Mouse (Mus musculus): ENCODE measurements around the gene Ovol1.
A peak's percentile ranks its signal among the peaks of the same experiment; 100 is the strongest.

The Ovol1 gene

DNA sequence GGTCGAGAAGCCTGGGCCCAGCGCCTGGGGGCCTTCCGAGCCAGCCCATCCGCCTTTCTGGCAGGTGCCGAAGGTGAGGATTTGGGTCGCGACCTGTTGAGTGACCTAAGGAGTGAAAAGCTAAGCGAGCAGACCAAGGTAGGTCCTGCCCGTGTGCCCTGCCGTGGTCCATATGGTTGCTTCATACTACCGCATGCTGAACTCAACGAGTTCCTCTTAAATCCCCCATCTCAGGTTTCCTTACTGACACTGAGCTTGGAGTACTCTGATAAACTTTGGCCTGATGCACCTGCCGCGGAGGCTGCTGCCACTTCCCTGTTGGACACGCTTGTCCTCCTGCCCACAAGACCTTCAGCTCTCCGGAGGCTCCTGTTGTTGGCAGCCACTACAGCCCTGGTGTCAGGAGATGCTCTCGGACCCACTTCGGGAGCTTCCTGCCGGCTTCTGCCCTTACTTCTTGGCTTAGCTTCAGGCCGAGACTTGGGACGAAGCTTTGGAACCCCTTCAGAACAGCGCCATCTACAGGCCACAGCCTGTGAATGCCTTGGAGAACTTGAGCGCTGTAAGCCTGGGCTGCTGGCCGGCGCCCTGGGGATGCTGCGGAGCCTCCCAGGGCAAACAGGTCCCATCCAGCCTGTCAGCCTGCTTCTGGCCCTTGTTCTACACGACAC lies 8.2 kb upstream of the Ovol1 start:
- peak; percentile 81 for DNase-seq (ENCODE audit: low spot score)

- peak; percentile 89 for DNase-seq (ENCODE audit: low spot score)
Measured at GRCm38 (mm10) chr19:5567534-5568469, 7.4 kb upstream of the Ovol1 start, which contains the start of gene Ap5b1. Gene Ap5b1 (plus strand): TSS chr19:5568025.

DNA sequence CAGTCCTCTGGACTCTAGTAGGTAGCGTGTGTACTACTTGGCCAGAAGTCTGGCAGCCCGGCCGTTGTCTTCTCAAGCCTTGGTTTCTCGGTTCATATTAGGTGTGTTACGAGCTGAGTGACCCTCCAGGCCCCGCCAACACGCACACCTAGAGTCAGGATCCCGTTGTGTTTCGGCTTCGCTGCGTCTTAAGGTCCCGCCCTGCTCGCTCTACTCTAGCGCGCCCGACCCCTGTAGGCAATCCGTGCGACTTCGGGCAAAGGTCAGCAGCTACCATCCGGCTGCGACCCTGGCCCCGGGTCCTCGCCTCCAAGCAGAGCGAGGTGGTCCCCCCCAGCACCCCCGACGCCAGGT lies 6.7 kb upstream of the Ovol1 start:
- no peak for DNase-seq (ENCODE audit: low spot score)

DNA sequence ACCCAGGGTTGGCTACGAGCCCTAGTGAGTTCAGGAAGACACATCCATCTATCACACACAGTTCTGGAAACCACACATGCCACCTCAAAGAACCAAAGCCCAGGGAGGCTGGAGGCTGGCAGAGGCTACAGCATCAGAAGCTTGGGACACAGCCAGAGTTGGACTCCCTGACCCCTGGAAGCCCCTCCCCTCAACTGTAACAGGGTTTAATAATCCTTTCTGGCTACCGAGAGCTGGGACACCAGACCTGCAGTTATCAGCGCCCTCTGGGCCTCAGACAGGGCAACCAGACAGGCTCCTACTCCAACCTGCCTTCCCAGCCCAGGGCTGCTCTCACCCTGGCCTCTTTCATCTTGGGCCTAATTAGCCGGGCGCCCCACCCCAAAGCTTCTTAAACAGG lies 5.9 kb upstream of the Ovol1 start:
- DNase-seq (ENCODE audit: low spot score), result no peak

DNA sequence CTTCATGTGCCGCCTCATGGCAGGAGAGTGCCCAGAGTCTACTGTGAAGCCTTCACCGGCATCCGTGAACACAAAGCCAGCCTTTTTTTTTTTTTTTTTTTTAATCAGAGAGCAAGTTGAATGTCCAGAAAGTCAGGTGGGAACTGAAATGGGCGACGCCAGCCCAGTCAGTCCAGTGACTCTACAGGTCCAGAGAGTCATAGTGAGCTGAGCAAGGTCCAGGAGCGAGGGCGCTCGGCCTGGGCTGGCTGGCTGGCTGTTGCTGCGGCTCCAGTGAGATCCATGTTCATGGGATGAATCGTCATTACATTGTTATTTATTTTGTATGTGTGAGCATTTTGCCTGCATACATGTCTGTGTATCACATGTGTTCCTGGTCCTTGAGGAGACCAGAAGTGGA lies 2.3 kb upstream of the Ovol1 start:
- DNase-seq (ENCODE audit: low spot score), result no peak

GRCm38 (mm10) chr19:5561886-5562285 lies 1.4 kb upstream of the Ovol1 start:
- no peak for DNase-seq (ENCODE audit: low spot score)

DNA sequence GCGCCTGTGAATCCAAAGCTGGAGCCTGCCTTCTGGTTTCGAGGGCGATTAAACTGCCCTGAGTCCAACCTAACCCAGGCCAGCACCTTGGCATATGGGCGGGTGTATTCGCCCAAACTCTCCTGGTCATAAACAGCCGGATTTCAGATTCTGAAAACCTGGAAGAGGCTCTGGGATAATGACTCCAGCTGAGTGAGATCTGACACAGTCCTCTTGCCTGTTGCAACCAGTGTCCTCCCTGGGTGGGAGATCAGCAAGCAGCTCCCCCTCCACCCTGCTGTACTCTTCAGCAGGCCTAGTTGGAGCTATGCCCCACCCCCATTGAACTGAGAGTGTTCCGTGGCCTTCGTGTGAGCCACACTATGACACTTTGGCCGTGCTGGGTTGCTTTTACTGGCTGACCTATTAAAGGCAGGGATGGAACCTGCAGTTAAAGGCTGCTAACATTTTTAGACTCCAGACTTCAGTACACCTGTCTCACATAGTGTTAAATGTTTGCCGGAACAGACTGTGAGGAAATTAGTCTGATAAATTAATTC lies 875 bp upstream of the Ovol1 start:
- DNase-seq (ENCODE audit: low spot score), result no peak

GRCm38 (mm10) chr19:5559631-5560456 lies 602 bp downstream of the Ovol1 start:
- DNase-seq (ENCODE audit: low spot score), result no peak

DNA sequence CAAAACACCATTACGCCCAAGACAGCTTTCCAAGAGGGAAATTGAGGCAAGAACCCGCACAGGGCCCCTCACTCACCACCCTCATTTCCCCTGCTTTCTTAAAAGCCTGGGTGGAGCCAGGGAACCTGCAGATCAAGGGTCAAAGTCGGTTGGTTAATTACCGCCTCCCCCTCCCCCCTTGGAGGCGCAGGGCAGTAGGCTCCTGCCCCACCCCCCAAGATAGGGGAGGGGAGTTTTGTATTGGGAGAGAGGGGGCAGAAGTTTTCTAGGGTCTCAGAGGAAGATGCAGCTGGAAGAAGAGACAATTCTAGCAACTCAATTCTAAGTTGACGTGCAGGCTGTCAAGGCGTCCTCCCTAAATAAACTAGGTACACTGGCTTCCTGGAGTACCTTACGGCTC lies 1.2 kb downstream of the Ovol1 start:
- DNase-seq (ENCODE audit: low spot score), result no peak

- no peak for DNase-seq (ENCODE audit: low spot score)
Measured at GRCm38 (mm10) chr19:5558770-5559169, 1.7 kb downstream of the Ovol1 start.

DNA sequence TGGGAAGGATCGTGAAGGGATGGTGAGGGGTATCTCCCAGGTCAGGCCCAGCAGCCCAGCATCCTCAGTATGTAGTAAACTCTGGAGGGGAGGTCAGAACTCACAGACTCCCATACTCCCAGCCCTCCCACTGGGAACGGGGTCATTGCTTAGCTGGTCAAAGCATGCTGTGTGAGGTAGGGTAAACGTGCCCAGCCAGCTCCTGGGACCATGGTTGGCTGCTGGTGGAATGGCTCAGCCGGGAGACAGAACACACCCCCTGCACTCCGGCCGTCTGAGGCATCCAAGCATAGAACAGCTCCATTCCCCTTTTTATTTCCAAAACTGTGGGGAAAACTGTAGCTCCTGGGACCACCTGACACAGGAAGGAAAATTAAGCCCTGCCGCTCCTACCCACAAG lies 2.3 kb downstream of the Ovol1 start:
- no peak for DNase-seq (ENCODE audit: low spot score)

DNA sequence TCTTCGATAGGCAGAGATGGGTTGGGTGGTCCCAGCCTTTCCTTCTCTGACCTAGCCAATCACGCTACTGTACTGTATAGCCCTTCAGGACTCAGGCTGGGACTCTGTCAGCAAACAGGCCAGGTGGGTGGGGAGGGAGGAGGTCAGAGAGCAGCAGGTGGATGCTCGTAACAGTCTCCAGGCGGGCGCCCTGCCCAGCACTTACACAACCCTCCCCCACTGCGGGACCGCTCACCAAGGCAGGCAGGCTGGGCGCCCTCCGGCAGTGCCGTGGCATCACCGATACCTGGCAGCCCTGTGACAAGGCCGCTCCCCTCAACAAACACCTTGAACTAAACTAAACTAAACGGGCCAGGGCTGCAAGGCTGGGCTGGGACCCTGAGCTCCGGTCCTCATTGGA lies 6.2 kb downstream of the Ovol1 start:
- DNase-seq (ENCODE audit: low spot score), result no peak

DNA sequence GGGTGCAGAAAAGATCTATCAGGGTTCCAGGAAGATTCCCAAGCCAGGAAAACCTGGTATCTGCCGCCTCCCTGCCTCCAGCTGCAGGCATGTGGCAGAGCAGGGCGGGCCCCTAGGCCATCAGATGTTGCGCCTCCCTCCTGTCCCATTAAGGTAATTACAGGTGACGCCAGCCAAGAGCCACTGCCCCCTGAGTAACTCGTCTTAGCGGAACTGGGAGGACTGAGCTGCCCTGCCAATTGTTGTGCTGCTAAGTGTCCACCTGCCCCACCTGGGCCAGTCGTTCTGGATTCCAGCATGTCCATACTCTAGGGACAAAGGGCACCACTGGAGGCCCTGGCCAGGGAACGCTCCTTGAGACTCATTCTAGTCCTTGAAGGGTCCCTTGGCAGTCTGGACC lies 6.6 kb downstream of the Ovol1 start:
- no peak for DNase-seq (ENCODE audit: low spot score)

DNA sequence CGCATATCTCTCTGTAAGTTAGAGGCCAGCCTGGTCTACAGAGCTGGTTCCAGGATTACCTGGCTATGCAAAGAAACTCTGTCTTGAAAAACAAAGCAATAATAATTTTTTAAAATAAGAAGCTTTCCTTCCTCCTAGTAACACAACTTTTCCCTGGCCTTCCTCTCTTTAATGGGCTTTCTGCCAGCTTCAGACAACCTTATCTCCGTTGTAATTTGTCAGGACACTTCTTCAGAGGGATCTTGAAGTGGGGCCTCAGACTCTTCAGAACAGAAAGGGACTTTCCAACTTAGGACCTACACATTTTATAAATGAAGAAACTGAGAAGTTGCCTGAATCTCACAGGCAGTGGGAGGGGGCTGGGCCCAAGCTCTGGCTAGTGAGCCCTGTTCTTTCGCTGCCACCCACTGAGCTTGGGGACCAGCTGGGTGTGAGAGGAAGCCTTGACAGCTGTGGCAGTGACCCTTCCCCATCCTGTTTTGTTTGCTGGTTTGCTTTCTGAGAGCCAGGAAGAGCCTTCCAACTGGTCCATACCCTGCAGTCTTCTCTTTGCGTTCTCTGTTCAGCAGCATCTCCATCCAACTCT lies 12.9 kb downstream of the Ovol1 start:
- no peak for DNase-seq (ENCODE audit: low spot score)

- no peak for DNase-seq (ENCODE audit: low spot score)
Measured at GRCm38 (mm10) chr19:5544031-5544430, 16.4 kb downstream of the Ovol1 start.

DNA sequence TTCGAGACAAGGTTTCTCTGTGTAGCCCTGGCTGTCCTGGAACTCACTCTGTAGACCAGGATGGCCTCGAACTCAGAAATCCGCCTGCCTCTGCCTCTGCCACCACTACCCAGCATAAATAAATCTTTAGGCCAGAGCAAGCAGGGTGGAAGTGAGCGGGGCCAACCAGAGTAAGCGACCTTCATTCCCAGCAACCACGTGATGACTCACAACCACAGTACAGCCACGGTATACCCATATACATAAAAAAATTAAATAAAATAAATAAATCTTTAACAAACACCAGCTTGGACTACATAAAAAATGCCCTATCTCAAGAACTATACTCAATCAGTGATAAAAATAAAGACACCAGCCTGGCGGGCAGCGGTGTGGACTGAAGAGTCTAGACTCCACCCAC lies 17.1 kb downstream of the Ovol1 start:
- no peak for DNase-seq (ENCODE audit: low spot score)

DNA sequence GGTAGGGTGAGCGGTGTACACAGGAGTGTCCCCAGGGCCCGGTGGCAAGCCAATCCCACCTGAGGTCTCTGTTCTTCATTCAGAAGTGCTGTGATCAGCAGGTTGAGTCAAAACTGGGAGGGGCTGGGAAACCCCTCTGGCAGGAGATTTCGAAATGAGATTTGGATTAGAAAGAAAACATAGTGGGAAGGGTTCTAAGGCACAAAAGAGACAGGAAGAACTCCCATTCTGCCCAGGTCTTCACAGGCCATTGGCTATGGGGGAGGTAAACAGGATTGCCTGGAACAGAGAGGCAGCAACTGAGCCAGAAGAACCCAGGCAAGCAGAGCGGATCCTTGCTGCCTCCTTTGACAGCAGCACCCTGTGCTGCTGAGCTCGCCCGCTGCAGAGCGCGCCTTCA lies 21.7 kb downstream of the Ovol1 start:
- DNase-seq (ENCODE audit: low spot score), result no peak

- no peak for DNase-seq (ENCODE audit: low spot score)
Measured at GRCm38 (mm10) chr19:5532520-5532919, 27.9 kb downstream of the Ovol1 start.

GRCm38 (mm10) chr19:5530138-5530524 lies 30.3 kb downstream of the Ovol1 start:
- no peak for DNase-seq (ENCODE audit: low spot score)

DNA sequence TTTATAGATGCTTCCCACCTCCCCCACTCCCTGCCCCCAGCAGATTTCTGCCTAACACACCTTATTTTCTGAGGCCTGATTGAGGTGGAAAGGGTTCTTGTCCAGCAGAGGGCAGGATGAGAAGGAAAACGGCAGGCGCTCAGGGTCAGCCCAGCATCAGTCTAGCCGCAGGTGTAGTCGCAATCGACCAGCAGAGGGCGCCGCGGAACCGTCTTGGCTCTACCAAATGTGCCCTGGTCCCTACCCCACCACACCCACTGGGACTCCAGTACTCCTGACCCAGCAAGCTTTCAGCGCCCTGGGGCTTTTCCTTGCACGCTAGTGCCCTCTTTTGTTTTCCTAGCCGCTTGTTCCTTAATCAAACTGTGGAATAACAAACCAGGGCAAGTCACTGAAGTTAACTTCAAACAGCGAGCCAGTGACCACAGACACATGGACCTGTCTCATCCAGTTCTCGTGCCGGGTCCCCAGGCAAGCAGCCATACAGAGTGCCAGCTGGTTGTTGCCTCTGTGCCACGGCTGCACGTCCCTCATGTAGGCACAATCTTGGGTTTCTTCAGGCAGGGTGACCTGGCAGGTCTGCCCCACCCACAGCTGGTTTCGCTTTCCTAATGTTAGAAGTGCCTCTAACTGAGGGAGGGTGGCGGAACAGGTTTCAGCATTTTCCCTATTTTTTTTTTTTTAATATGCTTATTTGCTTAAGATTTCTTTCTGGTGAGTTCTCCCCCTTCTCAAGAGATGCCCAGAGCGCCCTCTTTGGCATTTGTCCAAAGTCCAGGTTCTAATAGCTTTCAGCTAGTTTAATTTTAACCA lies 30.9 kb downstream of the Ovol1 start:
- DNase-seq (ENCODE audit: low spot score), result peak; percentile 94

DNA sequence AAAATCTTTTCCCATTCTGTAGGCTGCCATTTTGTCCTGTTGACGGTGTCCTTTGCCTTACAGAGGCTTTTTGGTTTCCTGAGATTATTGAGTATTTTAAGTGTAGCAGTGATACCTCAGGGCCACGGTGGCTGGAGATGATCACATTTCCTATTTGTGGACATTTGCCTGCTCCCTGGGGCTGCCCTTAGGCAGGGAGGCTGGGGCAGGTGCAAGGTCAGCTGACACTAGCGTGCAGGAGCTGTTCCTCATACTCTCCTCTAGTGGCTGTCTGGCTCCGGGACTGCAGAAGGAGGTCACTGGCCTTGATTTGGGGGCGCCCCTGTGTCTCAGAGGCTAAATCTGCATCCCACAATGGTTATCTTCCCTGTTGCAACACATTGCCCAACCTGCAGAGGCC lies 35.2 kb downstream of the Ovol1 start:
- DNase-seq (ENCODE audit: low spot score), result no peak

Measured in layer of hippocampus, adult 11-12 months (tissue).